Mouse (Mus musculus): ENCODE results near the gene Zfp467. TPM values are rescaled to one million over a fixed set of nuclear protein-coding genes. Genes with fewer than 3 reads are reported as not detected.

Zfp467 gene
- polyA plus RNA-seq, 2 experiments: 2.2 to 2.3 TPM

- H3K36me3 ChIP-seq (replicated peaks; ENCODE audit: control insufficient read depth, insufficient read depth, low read depth): no peaks in the 10 kb centered on the region
- no peaks in the 10 kb centered on the region for H3K9me3 ChIP-seq (ENCODE audit: control insufficient read depth, low read length)
- H3K27me3 ChIP-seq (ENCODE audit: control insufficient read depth, insufficient read depth, low read length): no peaks in the 10 kb centered on the region
- no peak for ATAC-seq (ENCODE audit: insufficient read depth)
- H3K4me3 ChIP-seq (ENCODE audit: insufficient read depth in 1 of 2, low read depth in 2 of 2, low read length in 2 of 2): peak overlapping the region; percentile 68 to 73
- H3K9ac ChIP-seq (replicated peaks): peak overlapping the region; percentile 66
- no peak overlapping the region for H3K27ac ChIP-seq
- DNase-seq (ENCODE audit: low read depth in 3 of 3, low spot score in 3 of 3): no peak
- peak overlapping the region; percentile 77 for H3K4me2 ChIP-seq (ENCODE audit: low read depth)
- no peak for TF ChIP-seq CTCF (IDR thresholded peaks at IDR 0.05; ENCODE audit: low read depth)
- TF ChIP-seq EP300 (IDR thresholded peaks at IDR 0.05; ENCODE audit: low read depth): no peak
- H3K4me1 ChIP-seq (replicated peaks; ENCODE audit: control insufficient read depth in 2 of 2, insufficient read depth in 2 of 2, low read length in 1 of 2): peaks cover 0 to 5% of the 10 kb centered on the region in 2 experiments; a peak in 2 of 4 replicates
- WGBS (ENCODE audit: insufficient replicate concordance): 31% methylated on average over 15 of the region's 15 CpGs
Measured at GRCm38 (mm10) chr6:48396008-48396595, 49.5 kb downstream of the Zfp467 start.

- Histone ChIP-seq H3K27me3 (ENCODE audit: control insufficient read depth, insufficient read depth, low read length) (no peaks in the 10 kb centered on the region), H3K4me3 (ENCODE audit: insufficient read depth in 1 of 2, low read depth in 2 of 2, low read length in 2 of 2) (peak within 1 kb of the TSS; percentile 68 to 73), H3K27ac (no peak within 1 kb of the TSS), H3K9ac (replicated peaks) (peak within 1 kb of the TSS; percentile 66), H3K36me3 (replicated peaks; ENCODE audit: control insufficient read depth, insufficient read depth, low read depth) (no peaks in the 10 kb centered on the region), H3K9me3 (ENCODE audit: control insufficient read depth, low read length) (no peaks in the 10 kb centered on the region), H3K4me2 (ENCODE audit: low read depth) (peak within 1 kb of the TSS; percentile 77), H3K4me1 (replicated peaks; ENCODE audit: control insufficient read depth in 2 of 2, insufficient read depth in 2 of 2, low read length in 1 of 2) (peaks cover 0 to 5% of the 10 kb centered on the region in 2 experiments; a peak in 2 of 4 replicates)
- ATAC-seq (ENCODE audit: insufficient read depth) (peak; percentile 77), DNase-seq (ENCODE audit: low read depth in 3 of 3, low spot score in 3 of 3) (peak; percentile 24 to 28 (median 28))
- 2% methylated on average over 65 of the region's 65 CpGs for WGBS (ENCODE audit: insufficient replicate concordance)
- TF ChIP-seq EP300 (IDR thresholded peaks at IDR 0.05; ENCODE audit: low read depth) (no peak), CTCF (IDR thresholded peaks at IDR 0.05; ENCODE audit: low read depth) (no peak)
Measured at GRCm38 (mm10) chr6:48395105-48396007, 50.3 kb downstream of the Zfp467 start, which contains the start of gene Krba1. Gene Krba1 (plus strand): TSS chr6:48395586.

GRCm38 (mm10) chr6:48393811-48394210, 51.8 kb downstream of the Zfp467 start:
- H3K4me3 ChIP-seq (ENCODE audit: insufficient read depth in 1 of 2, low read depth in 2 of 2, low read length in 2 of 2): no peak overlapping the region

GRCm38 (mm10) chr6:48388221-48388620, 57.4 kb downstream of the Zfp467 start:
- Histone ChIP-seq H3K4me2 (ENCODE audit: low read depth) (no peak overlapping the region), H3K36me3 (replicated peaks; ENCODE audit: control insufficient read depth, insufficient read depth, low read depth) (no peaks in the 10 kb centered on the region), H3K9ac (replicated peaks) (no peak overlapping the region), H3K27ac (no peak overlapping the region), H3K4me1 (replicated peaks; ENCODE audit: control insufficient read depth in 2 of 2, insufficient read depth in 2 of 2, low read length in 1 of 2) (no peaks in the 10 kb centered on the region), H3K27me3 (ENCODE audit: control insufficient read depth, insufficient read depth, low read length) (no peaks in the 10 kb centered on the region), H3K9me3 (ENCODE audit: control insufficient read depth, low read length) (no peaks in the 10 kb centered on the region), H3K4me3 (ENCODE audit: insufficient read depth in 1 of 2, low read depth in 2 of 2, low read length in 2 of 2) (no peak overlapping the region)
- WGBS (ENCODE audit: insufficient replicate concordance): 35% methylated on average over 3 of the region's 3 CpGs
- DNase-seq (ENCODE audit: low read depth in 3 of 3, low spot score in 3 of 3): no peak
- TF ChIP-seq CTCF (IDR thresholded peaks at IDR 0.05; ENCODE audit: low read depth) (no peak), EP300 (IDR thresholded peaks at IDR 0.05; ENCODE audit: low read depth) (no peak)
- ATAC-seq (ENCODE audit: insufficient read depth): no peak

More at GRCm38 (mm10) chr6:48393811-48394210, 51.8 kb downstream of the Zfp467 start:
- Histone ChIP-seq H3K4me2 (ENCODE audit: low read depth) (no peak overlapping the region), H3K9me3 (ENCODE audit: control insufficient read depth, low read length) (no peaks in the 10 kb centered on the region), H3K9ac (replicated peaks) (no peak overlapping the region), H3K27me3 (ENCODE audit: control insufficient read depth, insufficient read depth, low read length) (no peaks in the 10 kb centered on the region), H3K27ac (no peak overlapping the region), H3K36me3 (replicated peaks; ENCODE audit: control insufficient read depth, insufficient read depth, low read depth) (no peaks in the 10 kb centered on the region), H3K4me1 (replicated peaks; ENCODE audit: control insufficient read depth in 2 of 2, insufficient read depth in 2 of 2, low read length in 1 of 2) (peaks cover 0 to 5% of the 10 kb centered on the region in 2 experiments; a peak in 2 of 4 replicates)
- ATAC-seq (ENCODE audit: insufficient read depth): no peak
- DNase-seq (ENCODE audit: low read depth in 3 of 3, low spot score in 3 of 3): no peak
- no peak for TF ChIP-seq EP300 (IDR thresholded peaks at IDR 0.05; ENCODE audit: low read depth)
- TF ChIP-seq CTCF (IDR thresholded peaks at IDR 0.05; ENCODE audit: low read depth): no peak

Small RNAs within 50 kb of the gene (microRNA-seq; reads per million reads assigned to microRNA genes)
- gene Gm24325: not detected

Other genes starting within 250 kb of the Zfp467 start
- gene Krba1, start 50.2 kb downstream of the Zfp467 start, polyA plus RNA-seq (2012; rRNA removed): 1.6 and 2.0 TPM in 2 replicates
- 0.94 and 1.0 TPM in 2 replicates for gene Krba1, start 50.2 kb downstream of the Zfp467 start, polyA plus RNA-seq (2014; fragmentation: Nextera tagmentation; extraction: Ambion mirVana)
- 0.04 and 0.09 TPM in 2 replicates for gene Sspo, start 2.4 kb upstream of the Zfp467 start, polyA plus RNA-seq (2012; rRNA removed)
- gene Sspo, start 2.4 kb upstream of the Zfp467 start, polyA plus RNA-seq (2014; fragmentation: Nextera tagmentation; extraction: Ambion mirVana): not detected in 2 replicates
- gene Atp6v0e2, start 91.8 kb upstream of the Zfp467 start, polyA plus RNA-seq (2012; rRNA removed): 0.75 and 1.0 TPM in 2 replicates
- 0.77 and 0.81 TPM in 2 replicates for gene Atp6v0e2, start 91.8 kb upstream of the Zfp467 start, polyA plus RNA-seq (2014; fragmentation: Nextera tagmentation; extraction: Ambion mirVana)
- gene Lrrc61, start 109.0 kb upstream of the Zfp467 start, polyA plus RNA-seq (2012; rRNA removed): 2.8 and 3.0 TPM in 2 replicates
- gene Lrrc61, start 109.0 kb upstream of the Zfp467 start, polyA plus RNA-seq (2014; fragmentation: Nextera tagmentation; extraction: Ambion mirVana): 1.3 and 1.7 TPM in 2 replicates
- gene Rarres2, start 127.0 kb upstream of the Zfp467 start, polyA plus RNA-seq (2012; rRNA removed): 11.3 and 12.0 TPM in 2 replicates
- 16.3 and 20.0 TPM in 2 replicates for gene Rarres2, start 127.0 kb upstream of the Zfp467 start, polyA plus RNA-seq (2014; fragmentation: Nextera tagmentation; extraction: Ambion mirVana)
- gene Gm45021, start 143.8 kb upstream of the Zfp467 start, polyA plus RNA-seq (2012; rRNA removed): not detected in 2 replicates
- not detected in 2 replicates for gene Gm45021, start 143.8 kb upstream of the Zfp467 start, polyA plus RNA-seq (2014; fragmentation: Nextera tagmentation; extraction: Ambion mirVana)
- 7.1 and 7.3 TPM in 2 replicates for gene Repin1, start 148.1 kb upstream of the Zfp467 start, polyA plus RNA-seq (2012; rRNA removed)
- gene Repin1, start 148.1 kb upstream of the Zfp467 start, polyA plus RNA-seq (2014; fragmentation: Nextera tagmentation; extraction: Ambion mirVana): 6.3 and 6.5 TPM in 2 replicates
- not detected in 2 replicates for gene Gm44965, start 148.1 kb upstream of the Zfp467 start, polyA plus RNA-seq (2012; rRNA removed)
- gene Gm44965, start 148.1 kb upstream of the Zfp467 start, polyA plus RNA-seq (2014; fragmentation: Nextera tagmentation; extraction: Ambion mirVana): not detected in 2 replicates
- 1.0 TPM in 2 replicates for gene Zfp775, start 156.2 kb upstream of the Zfp467 start, polyA plus RNA-seq (2012; rRNA removed)
- 1.4 and 1.7 TPM in 2 replicates for gene Zfp775, start 156.2 kb upstream of the Zfp467 start, polyA plus RNA-seq (2014; fragmentation: Nextera tagmentation; extraction: Ambion mirVana)
- gene AI854703, start 180.9 kb upstream of the Zfp467 start, polyA plus RNA-seq (2012; rRNA removed): 0.31 and 0.34 TPM in 2 replicates
- 0.06 and 0.27 TPM in 2 replicates for gene AI854703, start 180.9 kb upstream of the Zfp467 start, polyA plus RNA-seq (2014; fragmentation: Nextera tagmentation; extraction: Ambion mirVana)
- gene Gimap8, start 201.4 kb upstream of the Zfp467 start, polyA plus RNA-seq (2012; rRNA removed): 0.90 and 1.3 TPM in 2 replicates
- 0.17 and 0.18 TPM in 2 replicates for gene Gimap8, start 201.4 kb upstream of the Zfp467 start, polyA plus RNA-seq (2014; fragmentation: Nextera tagmentation; extraction: Ambion mirVana)
- 3.9 and 7.2 TPM in 2 replicates for gene Gimap9, start 230.3 kb upstream of the Zfp467 start, polyA plus RNA-seq (2012; rRNA removed)
- gene Gimap9, start 230.3 kb upstream of the Zfp467 start, polyA plus RNA-seq (2014; fragmentation: Nextera tagmentation; extraction: Ambion mirVana): 8.0 and 10.6 TPM in 2 replicates
- gene Gimap4, start 238.7 kb upstream of the Zfp467 start, polyA plus RNA-seq (2012; rRNA removed): 5.0 and 6.2 TPM in 2 replicates
- 8.3 and 8.8 TPM in 2 replicates for gene Gimap4, start 238.7 kb upstream of the Zfp467 start, polyA plus RNA-seq (2014; fragmentation: Nextera tagmentation; extraction: Ambion mirVana)